Mouse (Mus musculus): ENCODE data around the gene Ppp1r14a.

DNA sequence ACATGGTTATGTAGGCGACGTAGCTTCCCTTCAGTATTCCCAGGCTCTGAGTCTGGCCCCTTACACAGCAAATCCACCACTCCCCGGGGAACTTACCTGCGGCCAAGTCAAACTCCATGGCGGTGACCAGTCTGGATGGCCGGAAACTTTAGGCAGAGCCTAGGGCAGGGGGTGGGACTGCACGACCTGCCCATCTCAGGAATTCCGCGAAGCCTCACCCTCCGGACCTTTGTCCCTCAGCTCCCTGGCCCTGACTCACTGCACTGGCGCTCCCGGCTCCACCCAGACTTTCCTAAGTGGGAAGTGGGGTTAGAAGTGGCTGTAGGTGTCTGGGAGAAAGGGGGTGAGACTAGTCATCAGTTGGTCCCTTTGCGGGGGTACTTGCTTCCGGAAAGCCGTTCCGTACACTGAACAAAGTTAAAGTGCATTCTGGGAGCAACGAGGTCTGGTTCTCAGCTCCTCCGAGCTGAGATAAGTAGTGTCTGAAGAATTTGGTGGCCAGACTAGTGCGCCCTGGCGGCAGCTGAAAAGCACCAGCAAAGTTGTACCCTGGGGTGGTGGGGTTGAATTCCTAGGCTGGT, 40.8 kb upstream of the Ppp1r14a start, which contains the start of gene 2200002D01Rik:
- TF ChIP-seq CTCF (IDR thresholded peaks at IDR 0.05 in 2 of 3, conservative IDR thresholded peaks at IDR 0.05 in 1 of 3; ENCODE audit: control insufficient read depth in 1 of 3, insufficient read depth in 1 of 3, low read depth in 2 of 3, low read length in 3 of 3, poor library complexity in 1 of 3, severe bottlenecking in 1 of 3) = no peak
- TF ChIP-seq TBP (IDR thresholded peaks at IDR 0.05; ENCODE audit: low read depth, low read length) = no peak
- TF ChIP-seq ELF1 (IDR thresholded peaks at IDR 0.05; ENCODE audit: low read depth, low read length) = no peak
- no peak for TF ChIP-seq EP300 (IDR thresholded peaks at IDR 0.05; ENCODE audit: low read depth in 1 of 2, low read length in 2 of 2)
- no peak for TF ChIP-seq SIN3A (IDR thresholded peaks at IDR 0.05; ENCODE audit: low read length)
- TF ChIP-seq POLR2A (IDR thresholded peaks at IDR 0.05; ENCODE audit: control insufficient read depth in 1 of 2, insufficient read depth in 1 of 2, low read depth in 1 of 2, low read length in 2 of 2, poor library complexity in 1 of 2) = no peak
- TF ChIP-seq MAFK (IDR thresholded peaks at IDR 0.05; ENCODE audit: borderline replicate concordance, low read depth, low read length) = no peak
- TF ChIP-seq NELFE (IDR thresholded peaks at IDR 0.05; ENCODE audit: low read depth, low read length) = no peak
- no peak for TF ChIP-seq JUND (IDR thresholded peaks at IDR 0.05; ENCODE audit: low read depth, low read length)
- no peak for TF ChIP-seq TAL1 (IDR thresholded peaks at IDR 0.05; ENCODE audit: low read length)
- TF ChIP-seq USF2 (IDR thresholded peaks at IDR 0.05; ENCODE audit: borderline replicate concordance in 1 of 2, insufficient read depth in 1 of 2, low read depth in 1 of 2, low read length in 2 of 2) = no peak
- no peak for TF ChIP-seq POLR2AphosphoS2 (IDR thresholded peaks at IDR 0.05; ENCODE audit: low read length)
- TF ChIP-seq UBTF (IDR thresholded peaks at IDR 0.05; ENCODE audit: borderline replicate concordance, insufficient read depth, low read depth, low read length) = no peak

All from MEL (cell line).